13 mouse cellular contexts compared by ENCODE assay signal in the genomic region with DNA sequence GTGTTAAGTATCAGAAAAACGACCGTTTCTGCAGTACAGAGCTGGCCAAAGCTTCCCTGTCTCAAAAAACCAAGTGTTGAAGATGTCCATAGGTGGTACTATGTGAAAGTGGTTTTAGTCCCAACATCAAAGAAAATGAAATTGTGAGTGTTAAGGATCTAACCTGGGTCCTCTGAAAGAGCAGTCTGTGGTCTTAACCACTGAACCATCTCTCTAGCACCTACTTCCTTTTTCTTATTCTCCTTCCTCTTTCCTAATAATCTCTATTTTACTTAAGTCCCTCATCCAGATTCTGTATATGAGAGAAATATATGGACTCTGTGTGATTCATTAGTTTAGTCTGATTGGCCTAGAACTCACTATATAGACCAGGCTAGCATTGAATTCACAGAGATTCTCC.
"Had no signal": no experiment of that assay in that cellular context is flagged by ENCODE, and none has a peak within 500 bp of the region (broad histone marks: within the 10 kb centered on the region; RNA-seq: fewer than 3 reads in every experiment).

No protein-coding gene starts in this region.

- H3K9ac ChIP-seq: limb, embryonic 13.5 days; liver, embryonic 14.5 days; midbrain, embryonic 12.5 days; stomach, embryonic 15.5 days had no signal

- H3K36me3 ChIP-seq: limb, embryonic 13.5 days; midbrain, embryonic 12.5 days; stomach, embryonic 15.5 days had no signal

- H3K4me3 ChIP-seq: limb, embryonic 13.5 days; midbrain, embryonic 12.5 days; stomach, embryonic 15.5 days had no signal

- H3K4me2 ChIP-seq: limb, embryonic 13.5 days; midbrain, embryonic 12.5 days; stomach, embryonic 15.5 days had no signal

- ATAC-seq: midbrain, embryonic 16.5 days had no signal

- H3K27me3 ChIP-seq: limb, embryonic 13.5 days; midbrain, embryonic 12.5 days; stomach, embryonic 15.5 days had no signal

- DNase-seq: kidney, adult 11 months; kidney, adult 9 months; kidney, postnatal 10 days; left cerebral cortex, postnatal 4 days; lung, adult 18-20 months; right cerebral cortex, postnatal 4 days; spleen, adult 18-20 months; thymus, postnatal 4 days had no signal

- H3K9me3 ChIP-seq: limb, embryonic 13.5 days; midbrain, embryonic 12.5 days; stomach, embryonic 15.5 days had no signal

- H3K4me1 ChIP-seq: limb, embryonic 13.5 days; midbrain, embryonic 12.5 days; stomach, embryonic 15.5 days had no signal

- H3K27ac ChIP-seq: limb, embryonic 13.5 days; liver, embryonic 14.5 days; midbrain, embryonic 12.5 days; stomach, embryonic 15.5 days had no signal
